Mouse (Mus musculus) heart, embryonic 16.5 days (tissue): Measurements from ENCODE around the gene Pole4. TPM values are rescaled to one million over a fixed set of nuclear protein-coding genes. Genes with fewer than 3 reads are reported as not detected.
A peak's percentile ranks its signal among the peaks of the same experiment; 100 is the strongest.

Experiments
- ATAC-seq: fragments of 200-750 bp; cut with Nextera tagmentation; replicated peaks from 2 replicates; pipeline ENCODE4 v1.8.0; 2017; ENCODE audit warnings: moderate number of reproducible peaks; ENCODE audit not compliant: insufficient read depth, low FRiP score; ENCODE audit errors: extremely low read depth
- H3K27ac ChIP-seq: fragments of 300-500 bp; sonication (generic); 2 replicates; pipeline ENCODE4 v1.5.1; 2014; ENCODE audit warnings: mild to moderate bottlenecking, low read length, control low read depth, moderate library complexity
- H3K27me3 ChIP-seq: fragments of 300-500 bp; sonication (generic); 2 replicates; pipeline ENCODE4 v1.6.1; 2014; ENCODE audit warnings: low read length, mixed read lengths; ENCODE audit not compliant: control insufficient read depth, insufficient read depth
- H3K36me3 ChIP-seq: fragments of 300-500 bp; sonication (generic); 2 replicates; pipeline ENCODE4 v1.6.1; 2014; ENCODE audit not compliant: control insufficient read depth, insufficient read depth
- H3K4me1 ChIP-seq: fragments of 300-500 bp; sonication (generic); 2 replicates; pipeline ENCODE4 v1.6.1; 2014; ENCODE audit warnings: low read length, mixed read lengths; ENCODE audit not compliant: control insufficient read depth, insufficient read depth
- H3K4me2 ChIP-seq: fragments of 300-500 bp; sonication (generic); 2 replicates; pipeline ENCODE4 v1.6.1; 2014; ENCODE audit warnings: low read depth, mild to moderate bottlenecking, control low read depth, low read length
- H3K4me3 ChIP-seq: fragments of 300-500 bp; sonication (generic); 2 replicates; pipeline ENCODE4 v1.5.1; 2014; ENCODE audit warnings: mild to moderate bottlenecking, control low read depth, low read length
- H3K9ac ChIP-seq: fragments of 300-500 bp; sonication (generic); 2 replicates; pipeline ENCODE4 v1.6.1; 2014; ENCODE audit warnings: low read length, control low read depth
- H3K9me3 ChIP-seq: fragments of 300-500 bp; sonication (generic); replicated peaks from 2 replicates; pipeline ENCODE4 v1.6.1; 2016; ENCODE audit warnings: low read length; ENCODE audit not compliant: control insufficient read depth
- WGBS: fragments of 180-500 bp; shearing (Covaris S2); extraction: QIAGEN DNeasy Blood & Tissue Kit; methylation state at CpG from one replicate; pipeline ENCODE4 v1.1.7; 2014; 5-methylcytosine and 5-hydroxymethylcytosine counted together
- polyA plus RNA-seq: library from polyadenylated mRNA; unstranded; fragments of >200 nt; fragmentation: Nextera tagmentation; extraction: Ambion mirVana; gene quantifications from 2 replicates; pipeline ENCODE4 v1.2.1, GENCODE M21; 2015

Pole4 gene
- polyA plus RNA-seq, 1 experiment from 2014 or later: 90.4 TPM

DNA sequence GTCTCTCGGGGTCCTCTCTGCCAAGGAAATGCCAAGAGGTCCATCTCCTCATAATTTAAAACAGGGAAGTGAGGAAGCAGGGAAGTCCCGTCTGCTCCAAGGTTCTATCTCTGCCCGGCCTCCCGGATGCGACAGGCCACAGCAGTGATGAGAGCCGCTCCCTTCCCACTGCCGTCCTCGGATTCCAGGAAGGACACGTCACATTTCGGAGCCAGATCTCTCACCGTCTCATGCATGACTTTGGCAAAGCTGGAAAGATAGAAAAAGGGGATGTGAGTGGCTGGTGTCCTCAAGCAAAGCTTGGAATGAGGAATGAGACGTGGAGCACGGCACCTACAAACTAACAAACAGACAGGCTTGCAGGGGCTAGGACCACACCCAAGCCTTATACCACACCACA, 22.0 kb upstream of the Pole4 start:
- H3K4me2 ChIP-seq: no peak overlapping the region
- H3K9me3 ChIP-seq: no peaks in the 10 kb centered on the region
- H3K27me3 ChIP-seq: no peaks in the 10 kb centered on the region
- no peak overlapping the region for H3K4me3 ChIP-seq
- no peak overlapping the region for H3K27ac ChIP-seq
- no peak overlapping the region for H3K9ac ChIP-seq
- 83% methylated on average over 13 of the region's 13 CpGs for WGBS
- no peak for ATAC-seq
- peaks cover 11% of the 10 kb centered on the region for H3K4me1 ChIP-seq
- H3K36me3 ChIP-seq: peaks cover 31% of the 10 kb centered on the region

- H3K9me3 ChIP-seq: no peaks in the 10 kb centered on the region
- peak overlapping the region; percentile 31 for H3K9ac ChIP-seq
- 0 out of 2 replicates have a peak overlapping the region, but pooled peaks have one; percentile 13 for H3K4me2 ChIP-seq
- peaks cover 15% of the 10 kb centered on the region for H3K36me3 ChIP-seq
- 25% methylated on average over 5 of the region's 5 CpGs for WGBS
- no peaks in the 10 kb centered on the region for H3K27me3 ChIP-seq
- peak overlapping the region; percentile 80 for H3K27ac ChIP-seq
- ATAC-seq: peak; percentile 53; the same call in 1 of the 2 replicates
- no peak overlapping the region for H3K4me3 ChIP-seq
- H3K4me1 ChIP-seq: peaks cover 17% of the 10 kb centered on the region
Measured at GRCm38 (mm10) chr6:82723321-82723720, 18.2 kb upstream of the Pole4 start.

DNA sequence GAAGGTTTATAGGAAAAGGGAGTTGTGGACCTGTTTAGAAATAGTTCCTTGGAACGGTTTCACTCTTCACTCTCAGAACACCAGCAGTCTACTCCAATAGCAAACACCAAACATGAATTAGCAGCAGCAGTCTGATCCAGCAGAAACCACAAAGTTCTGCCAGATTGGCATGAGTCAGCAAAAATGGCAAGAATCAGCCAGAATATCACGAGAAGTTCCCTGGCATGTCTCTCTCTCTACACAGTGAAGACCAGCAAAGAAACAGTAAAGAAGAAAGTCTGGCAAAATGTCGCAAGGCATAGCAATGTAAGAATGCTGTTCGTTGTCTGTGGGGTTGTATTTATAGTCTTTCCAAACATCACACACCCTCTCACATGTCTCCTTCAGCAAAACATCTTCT, 11.0 kb upstream of the Pole4 start:
- Histone ChIP-seq H3K36me3 (no peaks in the 10 kb centered on the region), H3K4me1 (peaks cover 2% of the 10 kb centered on the region; the same call in 1 of the 2 replicates), H3K9ac (no peak overlapping the region), H3K9me3 (no peaks in the 10 kb centered on the region), H3K4me3 (no peak overlapping the region), H3K27ac (no peak overlapping the region), H3K4me2 (no peak overlapping the region), H3K27me3 (no peaks in the 10 kb centered on the region)
- 69% methylated on average over 4 of the region's 4 CpGs for WGBS
- ATAC-seq: no peak

- ATAC-seq: no peak
- Histone ChIP-seq H3K4me3 (no peak overlapping the region), H3K36me3 (no peaks in the 10 kb centered on the region), H3K4me2 (no peak overlapping the region), H3K9me3 (no peaks in the 10 kb centered on the region), H3K27ac (no peak overlapping the region), H3K9ac (no peak overlapping the region), H3K27me3 (no peaks in the 10 kb centered on the region), H3K4me1 (no peaks in the 10 kb centered on the region)
- WGBS: 83% methylated on average over 3 of the region's 3 CpGs
Measured at GRCm38 (mm10) chr6:82715653-82716052, 10.5 kb upstream of the Pole4 start.

DNA sequence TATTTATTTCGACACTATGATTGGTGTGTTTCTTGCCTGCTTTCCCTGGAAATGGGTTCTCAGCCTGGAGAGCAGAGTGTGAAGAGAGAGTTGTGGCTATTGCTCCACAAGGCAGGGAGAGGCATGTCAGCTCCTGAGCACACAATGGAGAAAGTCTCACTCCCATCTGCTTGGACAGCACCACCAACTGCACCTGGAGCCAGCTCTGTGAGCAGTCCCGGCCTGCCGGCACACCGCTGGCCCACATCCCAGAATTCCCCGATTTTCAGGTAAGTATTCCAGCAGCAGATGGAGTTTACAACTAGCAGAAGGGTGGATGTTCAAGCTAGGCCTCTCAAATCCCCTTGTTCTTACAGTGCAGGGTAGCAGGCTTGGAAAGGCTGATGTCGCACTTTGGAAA, 10.1 kb upstream of the Pole4 start:
- no peak overlapping the region for H3K4me3 ChIP-seq
- H3K9me3 ChIP-seq: no peaks in the 10 kb centered on the region
- no peak overlapping the region for H3K27ac ChIP-seq
- no peak overlapping the region for H3K4me2 ChIP-seq
- H3K9ac ChIP-seq: no peak overlapping the region
- WGBS: 79% methylated on average over 6 of the region's 6 CpGs
- H3K4me1 ChIP-seq: no peaks in the 10 kb centered on the region
- no peaks in the 10 kb centered on the region for H3K36me3 ChIP-seq
- no peak for ATAC-seq
- H3K27me3 ChIP-seq: no peaks in the 10 kb centered on the region

DNA sequence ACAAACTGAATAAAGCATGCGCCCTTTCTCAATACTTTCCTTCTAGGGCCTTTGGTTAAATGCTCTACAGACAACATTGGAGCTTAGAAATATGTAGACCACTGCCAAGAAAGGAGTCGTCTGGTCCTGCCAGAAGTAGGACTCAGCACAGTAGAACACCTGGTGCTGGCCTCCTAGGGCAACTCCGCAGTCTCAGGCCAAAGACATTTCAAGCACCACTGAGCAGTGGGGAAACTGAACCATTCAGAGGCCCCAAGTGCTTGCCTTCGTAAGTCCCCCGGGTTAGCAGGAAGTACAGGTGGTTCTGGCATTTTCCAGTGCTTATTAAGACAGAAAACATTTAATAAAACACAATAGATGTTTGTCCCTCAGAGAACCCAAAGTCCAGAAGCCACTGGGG, 9.7 kb upstream of the Pole4 start:
- ATAC-seq: no peak
- no peaks in the 10 kb centered on the region for H3K27me3 ChIP-seq
- H3K27ac ChIP-seq: no peak overlapping the region
- WGBS: 80% methylated on average over 5 of the region's 5 CpGs
- H3K4me3 ChIP-seq: no peak overlapping the region
- no peak overlapping the region for H3K4me2 ChIP-seq
- H3K9me3 ChIP-seq: no peaks in the 10 kb centered on the region
- H3K36me3 ChIP-seq: no peaks in the 10 kb centered on the region
- no peak overlapping the region for H3K9ac ChIP-seq
- no peaks in the 10 kb centered on the region for H3K4me1 ChIP-seq

DNA sequence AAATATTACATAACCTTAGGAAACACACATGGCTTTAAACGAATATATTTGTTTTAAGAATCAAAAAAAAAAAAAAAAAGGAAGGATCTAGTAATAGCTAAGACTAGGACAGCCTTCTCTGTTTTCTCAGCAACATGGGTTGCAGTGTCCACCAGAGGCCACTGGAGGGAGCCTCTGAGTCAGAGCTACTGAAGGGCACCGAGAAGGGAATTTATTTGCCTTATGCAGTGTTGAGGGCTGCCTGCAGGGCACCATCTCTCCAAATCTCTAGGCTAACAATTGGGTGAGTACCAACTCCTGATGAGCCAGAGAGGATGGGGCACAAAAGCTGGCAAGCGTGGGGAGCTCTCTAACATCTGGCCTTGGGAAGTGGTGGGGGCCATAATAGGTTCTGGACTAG, 9.1 kb upstream of the Pole4 start:
- H3K9me3 ChIP-seq: no peaks in the 10 kb centered on the region
- 17% methylated on average over 3 of the region's 3 CpGs for WGBS
- no peaks in the 10 kb centered on the region for H3K36me3 ChIP-seq
- H3K4me3 ChIP-seq: no peak overlapping the region
- peak; percentile 58; the same call in 1 of the 2 replicates for ATAC-seq
- no peaks in the 10 kb centered on the region for H3K4me1 ChIP-seq
- no peaks in the 10 kb centered on the region for H3K27me3 ChIP-seq
- H3K27ac ChIP-seq: no peak overlapping the region
- no peak overlapping the region for H3K4me2 ChIP-seq
- no peak overlapping the region for H3K9ac ChIP-seq

GRCm38 (mm10) chr6:82707742-82708141, 2.6 kb upstream of the Pole4 start:
- H3K4me2 ChIP-seq: no peak overlapping the region
- no peaks in the 10 kb centered on the region for H3K36me3 ChIP-seq
- no peaks in the 10 kb centered on the region for H3K4me1 ChIP-seq
- H3K9ac ChIP-seq: no peak overlapping the region
- H3K4me3 ChIP-seq: no peak overlapping the region
- no peaks in the 10 kb centered on the region for H3K9me3 ChIP-seq
- no peak for ATAC-seq
- 75% methylated on average over 3 of the region's 3 CpGs for WGBS
- H3K27ac ChIP-seq: no peak overlapping the region
- no peaks in the 10 kb centered on the region; the same call in 1 of the 2 replicates for H3K27me3 ChIP-seq

GRCm38 (mm10) chr6:82707241-82707640, 2.1 kb upstream of the Pole4 start:
- no peaks in the 10 kb centered on the region for H3K9me3 ChIP-seq
- no peak for ATAC-seq
- no peak overlapping the region for H3K4me3 ChIP-seq
- H3K9ac ChIP-seq: no peak overlapping the region
- no peaks in the 10 kb centered on the region; the same call in 1 of the 2 replicates for H3K27me3 ChIP-seq
- H3K4me2 ChIP-seq: no peak overlapping the region
- no peaks in the 10 kb centered on the region for H3K36me3 ChIP-seq
- no peak overlapping the region for H3K27ac ChIP-seq
- H3K4me1 ChIP-seq: no peaks in the 10 kb centered on the region
- 86% methylated on average over 10 of the region's 10 CpGs for WGBS
